Comparison of ENCODE assay signal across 14 mouse cellular contexts in the genomic region with DNA sequence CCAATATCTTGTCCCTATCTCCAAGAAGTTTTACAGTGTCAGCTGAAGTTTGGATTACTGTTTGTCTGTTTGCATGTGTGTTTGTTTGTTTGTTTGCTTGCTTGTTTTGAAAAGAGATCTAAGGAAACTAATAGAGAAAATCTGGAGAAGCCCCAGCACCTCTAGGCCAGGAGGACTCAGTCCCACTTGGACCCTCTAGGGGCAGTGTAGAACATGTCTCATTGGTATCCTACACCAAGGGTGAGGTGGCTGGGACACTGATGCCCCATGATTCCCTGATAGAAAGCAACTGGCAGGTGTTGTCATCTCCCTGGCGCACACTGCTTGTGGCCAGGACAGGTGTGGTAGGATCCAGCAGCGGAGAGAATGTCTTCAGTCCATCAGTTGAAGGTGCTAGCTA.
DNase-seq lines count a peak whose midpoint lies in the region; ATAC-seq and TF ChIP-seq lines count a peak whose summit lies in the region.
"Had no signal": no experiment of that assay in that cellular context is flagged by ENCODE, and none has a peak within 500 bp of the region (broad histone marks: within the 10 kb centered on the region; RNA-seq: fewer than 3 reads in every experiment).

No protein-coding gene starts in this region.

- peaks cover 5% of the 10 kb centered on the region; the same call in 1 of the 2 replicates for H3K4me1 ChIP-seq in heart, postnatal 0 days (ENCODE audit: control insufficient read depth, insufficient read depth)
- H3K4me1 ChIP-seq in lung, postnatal 0 days (ENCODE audit: insufficient read depth, low read depth, low read length) = peaks cover 4% of the 10 kb centered on the region; the same call in 1 of the 2 replicates
- peaks cover 10% of the 10 kb centered on the region for H3K4me1 ChIP-seq in stomach, embryonic 15.5 days

- H3K27ac ChIP-seq in heart, postnatal 0 days (ENCODE audit: low read depth) = no peak overlapping the region
- no peak overlapping the region for H3K27ac ChIP-seq in lung, postnatal 0 days (ENCODE audit: low read length)
- H3K27ac ChIP-seq in stomach, embryonic 15.5 days = 0 out of 2 replicates have a peak overlapping the region, but pooled peaks have one; percentile 16
- H3K27ac ChIP-seq: embryonic facial prominence, embryonic 15.5 days had no signal

- ATAC-seq in heart, postnatal 0 days (ENCODE audit: insufficient read depth, low read depth) = no peak
- ATAC-seq in lung, postnatal 0 days = peak; percentile 40; the same call in 1 of the 2 replicates
- no peak for ATAC-seq in stomach, embryonic 15.5 days (ENCODE audit: insufficient read depth, low FRiP score, low read depth)
- ATAC-seq: forebrain, embryonic 16.5 days had no signal

- no peak for TF ChIP-seq EP300 in heart, postnatal 0 days (IDR thresholded peaks at IDR 0.05; ENCODE audit: low read depth)
- TF ChIP-seq EP300 in lung, postnatal 0 days (IDR thresholded peaks at IDR 0.05) = no peak

- H3K9me3 ChIP-seq in heart, postnatal 0 days (replicated peaks; ENCODE audit: control insufficient read depth, low read length) = no peaks in the 10 kb centered on the region
- no peaks in the 10 kb centered on the region for H3K9me3 ChIP-seq in lung, postnatal 0 days (ENCODE audit: low read length)
- no peaks in the 10 kb centered on the region for H3K9me3 ChIP-seq in stomach, embryonic 15.5 days
- H3K9me3 ChIP-seq: embryonic facial prominence, embryonic 15.5 days had no signal

- peak; percentile 22; the same call in 1 of the 2 replicates for TF ChIP-seq CTCF in heart, postnatal 0 days (IDR thresholded peaks at IDR 0.05; ENCODE audit: low read depth)
- TF ChIP-seq CTCF in lung, postnatal 0 days (IDR thresholded peaks at IDR 0.05) = peak; percentile 60

- H3K9ac ChIP-seq in heart, postnatal 0 days (replicated peaks; ENCODE audit: low read depth, low read length) = no peak overlapping the region
- H3K9ac ChIP-seq in lung, postnatal 0 days (replicated peaks; ENCODE audit: low read depth) = no peak overlapping the region
- H3K9ac ChIP-seq in stomach, embryonic 15.5 days = no peak overlapping the region
- H3K9ac ChIP-seq: embryonic facial prominence, embryonic 15.5 days had no signal

- 70% methylated on average over 2 of the region's 2 CpGs for WGBS in heart, postnatal 0 days
- WGBS in lung, postnatal 0 days = 61% methylated on average over 2 of the region's 2 CpGs
- WGBS in stomach, embryonic 15.5 days = 70% methylated on average over 2 of the region's 2 CpGs

- no peak for DNase-seq in heart, postnatal 0 days (ENCODE audit: low spot score)
- DNase-seq in heart, postnatal 25 days (ENCODE audit: low spot score) = no peak
- DNase-seq in lung, postnatal 0 days (ENCODE audit: low spot score) = no peak
- DNase-seq in lung, adult 18-20 months = no peak
- peak; percentile 28 for DNase-seq in adipocyte (ENCODE audit: low spot score)
- no peak for DNase-seq in embryo, embryonic 10 days (ENCODE audit: low spot score)
- DNase-seq in right cerebral cortex, postnatal 4 days = no peak
- DNase-seq: adrenal gland, adult 2 months; cerebellum, adult 11 months; lung, postnatal 36 days; spleen, adult 18-20 months had no signal

- H3K36me3 ChIP-seq in heart, postnatal 0 days (replicated peaks; ENCODE audit: control insufficient read depth, insufficient read depth, low read length) = no peaks in the 10 kb centered on the region
- H3K36me3 ChIP-seq in lung, postnatal 0 days (ENCODE audit: insufficient read depth, low read length) = no peaks in the 10 kb centered on the region
- H3K36me3 ChIP-seq in stomach, embryonic 15.5 days = no peaks in the 10 kb centered on the region
- H3K36me3 ChIP-seq: embryonic facial prominence, embryonic 15.5 days had no signal

- H3K4me3 ChIP-seq in heart, postnatal 0 days (ENCODE audit: low read depth, low read length) = no peak overlapping the region
- no peak overlapping the region for H3K4me3 ChIP-seq in lung, postnatal 0 days (ENCODE audit: low read depth, low read length)
- no peak overlapping the region for H3K4me3 ChIP-seq in stomach, embryonic 15.5 days (replicated peaks)
- H3K4me3 ChIP-seq: embryonic facial prominence, embryonic 15.5 days had no signal

- peaks cover under 1% of the 10 kb centered on the region for H3K27me3 ChIP-seq in heart, postnatal 0 days (ENCODE audit: control insufficient read depth, insufficient read depth, low read length)
- peaks cover 20% of the 10 kb centered on the region for H3K27me3 ChIP-seq in lung, postnatal 0 days (replicated peaks; ENCODE audit: insufficient read depth, low read length)
- H3K27me3 ChIP-seq in stomach, embryonic 15.5 days (replicated peaks) = peaks cover 8% of the 10 kb centered on the region

- H3K4me2 ChIP-seq in heart, postnatal 0 days (ENCODE audit: low read depth, low read length) = no peak overlapping the region
- H3K4me2 ChIP-seq in lung, postnatal 0 days (replicated peaks; ENCODE audit: low read depth, low read length) = no peak overlapping the region
- no peak overlapping the region for H3K4me2 ChIP-seq in stomach, embryonic 15.5 days
- H3K4me2 ChIP-seq: embryonic facial prominence, embryonic 15.5 days had no signal

- intact Hi-C loops in heart, postnatal 25 days (cut with DNase I) = loop anchor here (5.0 to 10.0 kb wide), 3 partner anchors 122 to 402 kb away; a partner anchor contains a TSS
